Mouse (Mus musculus): ENCODE results near the gene Fam120a.

DNA sequence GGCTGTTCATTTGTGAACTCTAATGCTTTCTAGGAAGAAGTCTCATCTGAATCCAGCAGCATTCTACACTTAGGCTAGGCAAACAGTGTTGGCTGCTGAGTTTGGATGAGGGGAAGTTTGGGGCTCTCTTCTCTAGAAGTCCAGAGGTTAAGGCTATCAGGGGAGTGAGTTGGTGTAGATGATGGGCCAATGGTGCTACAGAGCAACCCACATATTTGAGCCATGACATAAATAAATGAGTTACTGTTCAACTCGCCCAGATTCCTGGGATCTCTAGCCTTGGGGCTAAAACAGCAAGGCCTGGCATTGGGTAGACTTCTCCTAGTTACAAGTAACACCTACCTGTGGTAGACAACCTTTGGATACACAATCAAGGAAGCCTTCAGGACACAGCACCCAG is 46.6 kb downstream of the Fam120a start:
- TF ChIP-seq TAL1 (IDR thresholded peaks at IDR 0.05; ENCODE audit: low read length) (no peak), GATA1 (IDR thresholded peaks at IDR 0.05; ENCODE audit: low read length) (no peak)

All from erythroblast, embryonic 14.5 days (primary cell).